Mouse (Mus musculus) mouse embryonic stem cell (cell line): ENCODE measurements around the gene Stmn3.

Source experiments
- in situ Hi-C, 2 experiments: fragments of 300-500 bp; cut with MboI; formaldehyde crosslinking; loops; 1 replicate in 1 of 2; 3 replicates in 1 of 2; pipeline ENCODE4 v1.14.3; 2019 to 2020; ENCODE audit warnings: low sequenced_read_pairs in 2 of 2, low pct_unique_long_range_greater_than_20kb in 1 of 2, mixed read lengths in 1 of 2; ENCODE audit not compliant: unreplicated experiment in 1 of 2

Stmn3 gene

GRCm38 (mm10) chr2:181314080-181314810 lies at the start of gene Stmn3:
Gene Stmn3, minus strand, starts transcription at chr2:181314500.
- in situ Hi-C loops: no loop called here

DNA sequence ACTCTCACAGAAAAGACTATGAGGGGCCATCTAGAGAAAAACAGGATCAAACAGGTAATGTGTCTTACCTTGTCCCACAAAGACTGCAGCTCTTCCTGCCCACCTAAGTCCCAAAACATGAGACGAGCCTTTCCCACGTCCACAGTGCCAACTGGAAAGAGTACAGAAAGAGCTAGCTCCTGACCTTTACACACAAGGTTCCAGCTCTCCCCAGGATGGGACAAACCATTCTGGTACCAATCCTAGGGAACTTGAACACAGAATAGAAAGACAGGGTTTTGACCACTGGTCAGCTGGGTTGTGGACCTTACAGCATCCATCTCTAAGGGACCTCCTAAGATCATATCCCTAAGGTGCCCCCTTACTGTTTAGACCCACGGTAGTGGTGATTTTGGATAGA lies 49.6 kb upstream of the Stmn3 start:
- in situ Hi-C loops: no loop called here

DNA sequence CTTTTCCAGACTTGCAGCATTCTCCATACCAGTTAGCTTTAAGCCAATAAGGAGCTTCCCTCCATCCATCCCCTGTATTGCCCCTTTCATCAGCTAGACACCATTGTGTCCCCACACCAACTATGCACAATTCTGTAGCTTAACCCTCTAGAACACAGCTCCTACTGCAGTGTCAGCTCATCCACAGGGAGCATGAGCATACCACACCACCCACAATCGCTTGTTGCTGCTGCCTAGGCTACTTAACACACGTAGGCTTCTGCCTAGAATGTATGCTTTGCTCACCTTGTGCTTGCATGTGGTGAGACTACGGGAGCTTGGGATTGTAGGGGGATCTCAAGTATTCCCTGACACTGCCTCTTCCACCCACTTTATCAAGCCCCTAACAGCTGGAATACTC lies 42.5 kb upstream of the Stmn3 start:
- in situ Hi-C loops: no loop called here

DNA sequence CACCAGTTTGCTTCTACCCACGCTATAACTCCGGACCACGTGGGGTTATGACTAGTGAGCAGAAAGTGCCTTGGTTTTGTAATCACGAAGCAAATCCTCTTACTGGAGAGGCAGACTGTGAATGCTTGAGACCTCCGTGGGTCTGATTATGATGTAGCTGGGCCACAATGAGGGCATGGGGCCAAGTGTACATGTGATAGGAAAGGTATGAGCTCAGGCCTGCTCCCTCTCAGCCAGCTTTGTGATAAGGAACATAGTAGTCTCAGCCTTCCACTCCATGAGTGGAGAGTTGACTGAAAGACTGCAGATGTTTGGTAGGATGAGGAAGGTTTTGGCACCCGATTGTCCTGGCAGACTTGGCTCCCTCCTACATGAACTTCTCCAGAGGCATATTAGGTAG lies 28.5 kb upstream of the Stmn3 start:
- in situ Hi-C loops: no loop called here

GRCm38 (mm10) chr2:181340426-181340825 lies 26.1 kb upstream of the Stmn3 start:
- in situ Hi-C loops: no loop called here

GRCm38 (mm10) chr2:181334023-181334422 lies 19.7 kb upstream of the Stmn3 start:
- in situ Hi-C loops: no loop called here

DNA sequence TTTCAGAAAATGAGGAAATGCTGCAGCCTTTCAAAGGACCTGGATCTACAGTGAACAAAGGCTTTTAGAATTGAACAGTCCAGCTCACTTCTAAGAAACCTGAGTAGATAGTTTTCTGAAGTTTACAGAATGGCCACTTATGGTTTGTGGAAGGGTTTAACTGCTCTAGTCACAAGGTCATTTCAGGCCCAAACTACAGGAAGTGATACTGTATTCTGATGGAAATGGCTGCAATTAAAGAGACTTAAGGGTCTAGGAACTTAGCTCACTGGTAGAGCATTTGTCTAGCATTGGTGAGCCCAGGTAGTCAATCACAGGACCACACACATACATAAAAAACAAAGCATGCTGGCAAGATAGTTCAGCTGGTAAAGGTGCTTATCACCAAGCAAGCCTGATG lies 18.2 kb upstream of the Stmn3 start:
- in situ Hi-C loops: no loop called here

DNA sequence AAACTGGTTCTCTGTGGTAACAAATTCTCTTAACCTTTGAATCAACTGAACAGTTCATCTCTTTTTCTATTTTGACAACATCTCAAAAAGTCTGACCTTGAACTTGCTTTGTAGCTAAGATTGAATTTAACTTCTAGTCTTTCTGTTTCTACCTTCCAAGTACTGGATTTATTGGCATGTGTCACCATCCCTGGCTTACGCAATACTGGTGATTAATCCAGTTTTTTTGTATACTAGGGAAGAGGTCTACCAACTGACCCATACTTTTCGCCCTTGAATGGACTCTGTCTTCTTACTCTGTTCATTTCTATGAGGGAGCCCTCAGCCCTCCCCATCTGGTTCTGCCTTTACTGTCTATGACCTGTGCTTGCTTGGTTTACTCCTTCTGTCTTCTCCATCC lies 11.8 kb upstream of the Stmn3 start:
- in situ Hi-C loops: no loop called here

DNA sequence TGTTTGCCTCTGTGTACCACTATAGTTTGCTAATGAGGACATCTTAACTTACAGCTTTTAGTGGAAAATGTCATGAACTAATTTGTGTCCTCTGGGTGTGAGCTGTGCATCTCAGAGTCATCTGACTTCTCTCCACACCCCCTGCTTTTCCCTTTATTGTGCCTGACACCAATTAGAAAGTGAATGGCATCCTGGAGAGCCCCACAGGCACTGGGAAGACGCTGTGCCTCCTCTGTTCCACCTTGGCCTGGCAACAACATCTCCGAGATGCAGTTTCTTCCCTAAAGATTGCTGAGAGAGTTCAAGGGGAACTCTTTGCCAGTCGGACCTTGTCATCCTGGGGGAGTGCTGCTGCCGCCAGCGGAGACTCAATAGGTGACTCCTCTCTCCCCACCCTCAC lies 7.8 kb upstream of the Stmn3 start:
- in situ Hi-C loops: no loop called here

- in situ Hi-C loops: no loop called here
Observed at GRCm38 (mm10) chr2:181320103-181320499, 5.8 kb upstream of the Stmn3 start.

- in situ Hi-C loops: no loop called here
Observed at GRCm38 (mm10) chr2:181319248-181320102, 5.2 kb upstream of the Stmn3 start, which contains the start of gene Rtel1. Gene Rtel1, plus strand, starts transcription at chr2:181319739.

- in situ Hi-C loops: no loop called here
Observed at GRCm38 (mm10) chr2:181313344-181314079, 788 bp downstream of the Stmn3 start.

DNA sequence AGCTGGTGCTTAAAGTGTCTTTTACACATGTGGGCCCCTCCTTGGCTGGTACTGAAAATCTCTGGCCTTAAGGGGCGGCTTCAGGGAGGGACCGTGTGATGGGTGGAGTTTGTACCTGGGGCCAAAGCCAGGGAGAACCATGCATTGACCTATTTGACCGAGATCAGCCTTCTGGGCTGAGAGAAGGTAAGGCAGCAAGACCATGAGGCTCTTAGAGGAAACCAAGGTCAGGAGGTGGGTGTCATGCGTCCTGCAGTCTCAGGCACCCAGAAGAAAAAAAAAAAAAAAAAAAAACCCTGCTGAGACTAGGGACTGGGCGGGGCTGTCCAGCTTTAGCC lies 1.3 kb downstream of the Stmn3 start:
- in situ Hi-C loops: no loop called here

DNA sequence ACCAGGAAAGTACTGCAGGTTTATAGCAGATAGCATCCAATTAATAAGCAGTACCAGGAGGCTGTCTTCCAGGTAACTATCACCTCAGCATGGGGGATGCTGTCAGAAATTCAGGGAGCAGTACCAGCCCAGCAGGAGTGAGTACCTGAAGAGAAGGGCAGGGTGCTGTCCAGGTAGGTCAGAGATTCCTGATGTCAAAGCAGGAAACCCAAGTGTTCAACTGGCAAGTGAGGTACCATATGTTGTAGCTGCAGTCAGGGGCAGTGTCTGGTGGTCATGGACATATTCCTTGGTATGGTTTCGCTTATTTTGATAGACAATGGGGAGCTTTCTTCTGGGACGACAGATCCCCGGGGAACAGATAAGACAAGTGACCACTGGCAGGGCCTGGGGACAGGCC lies 1.9 kb downstream of the Stmn3 start:
- in situ Hi-C loops: no loop called here

DNA sequence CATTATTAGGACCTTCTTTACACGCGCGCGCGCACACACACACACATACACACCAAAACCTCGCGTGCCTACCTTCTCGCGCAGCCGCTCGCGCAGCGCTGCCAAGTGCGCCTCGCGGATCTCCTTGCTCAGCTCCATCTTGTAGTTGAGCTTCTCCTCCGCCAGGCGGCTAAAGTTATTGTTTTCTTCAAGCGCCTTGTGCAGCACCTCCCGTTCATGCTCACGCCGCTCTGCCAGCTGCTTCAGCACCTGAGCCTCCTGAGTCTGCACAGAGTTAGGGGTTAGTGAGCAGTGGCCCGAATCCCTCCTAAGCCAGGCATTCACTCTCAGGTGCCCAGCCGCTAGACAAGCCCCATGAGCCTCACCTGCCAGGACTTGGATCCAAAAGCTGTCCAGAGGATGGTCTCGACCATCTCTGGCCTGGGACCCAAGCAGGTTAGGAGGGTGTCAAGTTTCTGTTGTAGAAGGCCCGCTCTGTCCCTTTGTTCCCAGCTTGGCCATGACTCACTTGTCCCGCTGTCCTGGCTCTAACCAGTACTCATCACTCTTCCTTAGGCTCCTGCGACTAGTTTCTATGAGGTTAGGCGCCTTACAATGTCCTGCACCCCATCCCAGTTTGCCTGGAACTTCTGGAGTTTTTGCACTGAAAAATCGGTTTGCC lies 7.0 kb downstream of the Stmn3 start:
- in situ Hi-C loops: no loop called here

DNA sequence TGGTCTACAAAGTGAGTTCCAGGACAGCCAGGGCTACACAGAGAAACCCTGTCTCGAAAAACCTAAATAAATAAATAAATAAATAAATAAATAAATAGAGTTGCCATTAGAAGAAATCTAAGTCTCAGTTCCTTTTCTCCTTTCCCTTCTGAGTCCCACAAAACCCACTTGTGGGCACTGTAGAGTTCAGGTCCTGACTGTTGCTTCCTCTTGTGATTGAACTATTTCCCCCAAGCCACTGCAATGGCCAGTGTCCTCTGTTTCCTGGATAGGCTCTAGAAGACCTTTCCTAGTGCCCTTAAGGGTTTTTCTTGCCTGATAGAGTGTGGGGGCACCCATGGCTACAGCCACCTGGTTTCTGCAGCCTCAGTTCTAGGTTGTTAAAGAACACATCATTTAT lies 9.4 kb downstream of the Stmn3 start:
- in situ Hi-C loops: no loop called here

GRCm38 (mm10) chr2:181302041-181302440 lies 12.3 kb downstream of the Stmn3 start:
- in situ Hi-C loops: no loop called here

- in situ Hi-C loops: no loop called here
Observed at GRCm38 (mm10) chr2:181290937-181291336, 23.4 kb downstream of the Stmn3 start.

GRCm38 (mm10) chr2:181288691-181289090 lies 25.6 kb downstream of the Stmn3 start:
- in situ Hi-C loops: no loop called here
